Mouse (Mus musculus): Measurements from ENCODE around the gene Bpifb4. TPM values are rescaled to one million over a fixed set of nuclear protein-coding genes. Genes with fewer than 3 reads are reported as not detected.

The Bpifb4 gene
- polyA plus RNA-seq (2015; fragmentation: Nextera tagmentation; extraction: Ambion mirVana) = not detected in 2 replicates

- H3K4me2 ChIP-seq (replicated peaks) = no peak within 1 kb of the TSS
- no peaks in the 10 kb centered on the region for H3K27me3 ChIP-seq
- WGBS = 79% methylated on average over 5 of the region's 5 CpGs
- H3K9me3 ChIP-seq = no peaks in the 10 kb centered on the region
- no peaks in the 10 kb centered on the region for H3K36me3 ChIP-seq
- H3K9ac ChIP-seq = no peak within 1 kb of the TSS
- no peak within 1 kb of the TSS for H3K27ac ChIP-seq
- H3K4me1 ChIP-seq = no peaks in the 10 kb centered on the region
- no peak for ATAC-seq (ENCODE audit: low FRiP score, low read depth)
- no peak within 1 kb of the TSS for H3K4me3 ChIP-seq
These were observed at the start of gene Bpifb4 for GRCm38 (mm10) chr2:153937843-153938242. Gene Bpifb4 (plus strand): TSS chr2:153938212.

GRCm38 (mm10) chr2:153899111-153899510 lies 38.9 kb upstream of the Bpifb4 start:
- Histone ChIP-seq H3K27me3 (no peaks in the 10 kb centered on the region), H3K27ac (no peak overlapping the region), H3K9me3 (no peaks in the 10 kb centered on the region), H3K4me3 (no peak overlapping the region), H3K9ac (no peak overlapping the region), H3K4me1 (no peaks in the 10 kb centered on the region), H3K36me3 (no peaks in the 10 kb centered on the region), H3K4me2 (replicated peaks) (no peak overlapping the region)
- 69% methylated on average over 5 of the region's 5 CpGs for WGBS
- ATAC-seq (ENCODE audit: low FRiP score, low read depth) = no peak

- WGBS = 72% methylated on average over 4 of the region's 4 CpGs
- no peak within 1 kb of the TSS for H3K27ac ChIP-seq
- H3K27me3 ChIP-seq = no peaks in the 10 kb centered on the region
- no peak for ATAC-seq (ENCODE audit: low FRiP score, low read depth)
- H3K4me1 ChIP-seq = no peaks in the 10 kb centered on the region
- H3K4me2 ChIP-seq (replicated peaks) = no peak within 1 kb of the TSS
- no peak within 1 kb of the TSS for H3K4me3 ChIP-seq
- no peaks in the 10 kb centered on the region for H3K36me3 ChIP-seq
- H3K9me3 ChIP-seq = no peaks in the 10 kb centered on the region
- no peak within 1 kb of the TSS for H3K9ac ChIP-seq
These were observed 37.9 kb upstream of the Bpifb4 start, which contains the start of gene Bpifb6 for GRCm38 (mm10) chr2:153900088-153900487. Gene Bpifb6 (plus strand): TSS chr2:153900388.

- Histone ChIP-seq H3K36me3 (no peaks in the 10 kb centered on the region), H3K9me3 (no peaks in the 10 kb centered on the region), H3K4me1 (no peaks in the 10 kb centered on the region), H3K27ac (no peak overlapping the region), H3K9ac (no peak overlapping the region), H3K4me3 (no peak overlapping the region), H3K4me2 (replicated peaks) (no peak overlapping the region), H3K27me3 (no peaks in the 10 kb centered on the region)
- WGBS = 79% methylated on average over 6 of the region's 6 CpGs
- no peak for ATAC-seq (ENCODE audit: low FRiP score, low read depth)
These were observed 35.3 kb upstream of the Bpifb4 start for GRCm38 (mm10) chr2:153902726-153903125.

GRCm38 (mm10) chr2:153906626-153907025 lies 31.4 kb upstream of the Bpifb4 start:
- no peaks in the 10 kb centered on the region for H3K9me3 ChIP-seq
- no peak for ATAC-seq (ENCODE audit: low FRiP score, low read depth)
- H3K4me3 ChIP-seq = no peak overlapping the region
- 83% methylated on average over 4 of the region's 4 CpGs for WGBS
- H3K36me3 ChIP-seq = no peaks in the 10 kb centered on the region
- H3K4me1 ChIP-seq = no peaks in the 10 kb centered on the region
- H3K9ac ChIP-seq = no peak overlapping the region
- no peak overlapping the region for H3K4me2 ChIP-seq (replicated peaks)
- H3K27ac ChIP-seq = no peak overlapping the region
- no peaks in the 10 kb centered on the region for H3K27me3 ChIP-seq

GRCm38 (mm10) chr2:153914151-153914550 lies 23.9 kb upstream of the Bpifb4 start:
- H3K4me2 ChIP-seq (replicated peaks) = no peak overlapping the region
- no peak for ATAC-seq (ENCODE audit: low FRiP score, low read depth)
- no peaks in the 10 kb centered on the region for H3K9me3 ChIP-seq
- H3K4me3 ChIP-seq = no peak overlapping the region
- WGBS = 74% methylated on average over 5 of the region's 5 CpGs
- no peaks in the 10 kb centered on the region for H3K27me3 ChIP-seq
- H3K27ac ChIP-seq = no peak overlapping the region
- H3K9ac ChIP-seq = no peak overlapping the region
- no peaks in the 10 kb centered on the region for H3K36me3 ChIP-seq
- H3K4me1 ChIP-seq = no peaks in the 10 kb centered on the region

GRCm38 (mm10) chr2:153917930-153918329 lies 20.1 kb upstream of the Bpifb4 start, which contains the start of gene Bpifb3:
Gene Bpifb3 (plus strand): TSS chr2:153918230.
- Histone ChIP-seq H3K27ac (no peak within 1 kb of the TSS), H3K36me3 (no peaks in the 10 kb centered on the region), H3K4me2 (replicated peaks) (no peak within 1 kb of the TSS), H3K27me3 (no peaks in the 10 kb centered on the region), H3K9me3 (no peaks in the 10 kb centered on the region), H3K4me1 (no peaks in the 10 kb centered on the region), H3K9ac (no peak within 1 kb of the TSS), H3K4me3 (no peak within 1 kb of the TSS)
- no peak for ATAC-seq (ENCODE audit: low FRiP score, low read depth)
- 70% methylated on average over 8 of the region's 8 CpGs for WGBS

GRCm38 (mm10) chr2:153921246-153921645 lies 16.8 kb upstream of the Bpifb4 start:
- H3K4me3 ChIP-seq = no peak overlapping the region
- no peaks in the 10 kb centered on the region for H3K4me1 ChIP-seq
- no peaks in the 10 kb centered on the region for H3K9me3 ChIP-seq
- no peak for ATAC-seq (ENCODE audit: low FRiP score, low read depth)
- no peak overlapping the region for H3K4me2 ChIP-seq (replicated peaks)
- no peaks in the 10 kb centered on the region for H3K27me3 ChIP-seq
- whole genome bisulfite sequencing = 90% methylated on average over 6 of the region's 6 CpGs
- no peak overlapping the region for H3K9ac ChIP-seq
- no peaks in the 10 kb centered on the region for H3K36me3 ChIP-seq
- no peak overlapping the region for H3K27ac ChIP-seq

- WGBS = 35% methylated on average over 3 of the region's 3 CpGs
- no peak overlapping the region for H3K4me2 ChIP-seq (replicated peaks)
- no peaks in the 10 kb centered on the region for H3K36me3 ChIP-seq
- no peak overlapping the region for H3K4me3 ChIP-seq
- no peaks in the 10 kb centered on the region for H3K27me3 ChIP-seq
- H3K4me1 ChIP-seq = no peaks in the 10 kb centered on the region
- no peak for ATAC-seq (ENCODE audit: low FRiP score, low read depth)
- no peaks in the 10 kb centered on the region for H3K9me3 ChIP-seq
- no peak overlapping the region for H3K27ac ChIP-seq
- no peak overlapping the region for H3K9ac ChIP-seq
These were observed 8.1 kb upstream of the Bpifb4 start for GRCm38 (mm10) chr2:153929871-153930413.

GRCm38 (mm10) chr2:153931125-153931524 lies 6.9 kb upstream of the Bpifb4 start:
- ATAC-seq (ENCODE audit: low FRiP score, low read depth) = no peak
- 69% methylated on average over 6 of the region's 6 CpGs for WGBS
- no peak overlapping the region for H3K4me3 ChIP-seq

GRCm38 (mm10) chr2:153933311-153933710 lies 4.7 kb upstream of the Bpifb4 start:
- Histone ChIP-seq H3K4me1 (no peaks in the 10 kb centered on the region), H3K9ac (no peak overlapping the region), H3K4me3 (no peak overlapping the region), H3K4me2 (replicated peaks) (no peak overlapping the region), H3K27me3 (no peaks in the 10 kb centered on the region), H3K27ac (no peak overlapping the region), H3K36me3 (no peaks in the 10 kb centered on the region), H3K9me3 (no peaks in the 10 kb centered on the region)
- ATAC-seq (ENCODE audit: low FRiP score, low read depth) = no peak
- 81% methylated on average over 6 of the region's 6 CpGs for WGBS

More at GRCm38 (mm10) chr2:153931125-153931524, 6.9 kb upstream of the Bpifb4 start:
- H3K4me2 ChIP-seq (replicated peaks) = no peak overlapping the region
- 0 out of 2 replicates have a peak overlapping the region, but pooled peaks have one; percentile 25 for H3K9ac ChIP-seq
- H3K36me3 ChIP-seq = no peaks in the 10 kb centered on the region
- no peaks in the 10 kb centered on the region for H3K4me1 ChIP-seq
- H3K27ac ChIP-seq = no peak overlapping the region
- H3K9me3 ChIP-seq = no peaks in the 10 kb centered on the region
- no peaks in the 10 kb centered on the region for H3K27me3 ChIP-seq

GRCm38 (mm10) chr2:153935348-153935747 lies 2.7 kb upstream of the Bpifb4 start:
- Histone ChIP-seq H3K27ac (no peak overlapping the region), H3K27me3 (no peaks in the 10 kb centered on the region), H3K4me2 (replicated peaks) (no peak overlapping the region), H3K9ac (no peak overlapping the region), H3K9me3 (no peaks in the 10 kb centered on the region), H3K4me3 (no peak overlapping the region), H3K36me3 (no peaks in the 10 kb centered on the region), H3K4me1 (no peaks in the 10 kb centered on the region)
- ATAC-seq (ENCODE audit: low FRiP score, low read depth) = no peak
- WGBS = 91% methylated on average over 6 of the region's 6 CpGs

GRCm38 (mm10) chr2:153943537-153943936 lies 5.5 kb downstream of the Bpifb4 start:
- Histone ChIP-seq H3K36me3 (no peaks in the 10 kb centered on the region), H3K4me2 (replicated peaks) (no peak overlapping the region), H3K9ac (no peak overlapping the region), H3K9me3 (no peaks in the 10 kb centered on the region), H3K4me3 (no peak overlapping the region), H3K4me1 (no peaks in the 10 kb centered on the region), H3K27me3 (no peaks in the 10 kb centered on the region), H3K27ac (no peak overlapping the region)
- ATAC-seq (ENCODE audit: low FRiP score, low read depth) = no peak
- 46% methylated on average over 3 of the region's 3 CpGs for WGBS
